Mouse (Mus musculus) C2C12 (cell line): ENCODE measurements at regions not wholly inside any gene's neighbourhood (a gene's known extent, or its start where the extent isn't known, plus 50 kb on each side); places are given as distances from the start of the nearest gene placed in this dataset.

Source experiments
- H3K27me3 ChIP-seq: one replicate; pipeline ENCODE4 v1.6.1; 2011; ENCODE audit not compliant: control insufficient read depth, insufficient read depth, insufficient read length
- H3K36me3 ChIP-seq: one replicate; pipeline ENCODE4 v1.6.1; 2011; ENCODE audit not compliant: control insufficient read depth, insufficient read depth
- H3K4me3 ChIP-seq: one replicate; pipeline ENCODE4 v1.5.1; 2011; ENCODE audit warnings: mild to moderate bottlenecking, control low read depth; ENCODE audit not compliant: poor library complexity, insufficient read depth, severe bottlenecking
- H3K79me2 ChIP-seq: one replicate; pipeline ENCODE4 v1.6.1; 2011; ENCODE audit not compliant: control insufficient read depth, insufficient read depth
- H3K79me3 ChIP-seq: one replicate; pipeline ENCODE4 v1.6.1; 2011; ENCODE audit warnings: low read depth, control low read depth
- H3ac ChIP-seq: one replicate; pipeline ENCODE3; 2011; ENCODE audit warnings: low read depth; ENCODE audit not compliant: control insufficient read depth, insufficient read length
- CEBPB ChIP-seq: IDR thresholded peaks from one replicate; pipeline ENCODE4 v1.6.1; 2011; ENCODE audit warnings: low read depth, mild to moderate bottlenecking, control low read depth, moderate library complexity
- CTCF ChIP-seq: IDR thresholded peaks from one replicate; pipeline ENCODE4 v1.5.1; 2011; ENCODE audit not compliant: control insufficient read depth, insufficient read depth, insufficient read length
- FOSL1 ChIP-seq: IDR thresholded peaks from one replicate; pipeline ENCODE4 v1.8.0; 2011; ENCODE audit warnings: mild to moderate bottlenecking, low read length; ENCODE audit not compliant: poor library complexity, insufficient read depth, severe bottlenecking
- MAX ChIP-seq: IDR thresholded peaks from one replicate; pipeline ENCODE4 v1.6.1; 2011; ENCODE audit warnings: mild to moderate bottlenecking, control low read depth
- MYOD1 ChIP-seq: IDR thresholded peaks from one replicate; pipeline ENCODE4 v1.6.1; 2011; ENCODE audit warnings: low read depth; ENCODE audit not compliant: control insufficient read depth, insufficient read length
- MYOG ChIP-seq: IDR thresholded peaks from one replicate; pipeline ENCODE4 v1.6.1; 2011; ENCODE audit not compliant: control insufficient read depth, insufficient read length; ENCODE audit errors: extremely low read depth
- USF1 ChIP-seq: IDR thresholded peaks from one replicate; pipeline ENCODE4 v1.6.1; 2011; ENCODE audit warnings: low read depth, mild to moderate bottlenecking, control low read depth, moderate library complexity

GRCm38 (mm10) chr13:5272506-5273192, 588.6 kb upstream of the Klf6 start:
- Histone ChIP-seq H3K79me2 (no peaks in the 10 kb centered on the region), H3K36me3 (no peaks in the 10 kb centered on the region), H3K27me3 (no peaks in the 10 kb centered on the region), H3K79me3 (no peaks in the 10 kb centered on the region), H3ac (no peak overlapping the region), H3K4me3 (no peak overlapping the region)
- TF ChIP-seq CEBPB = no peak
- no peak for TF ChIP-seq MYOG
- no peak for TF ChIP-seq FOSL1
- TF ChIP-seq MAX = no peak
- no peak for TF ChIP-seq CTCF
- TF ChIP-seq MYOD1 = no peak
- no peak for TF ChIP-seq USF1

GRCm38 (mm10) chr13:5276564-5276963, 584.7 kb upstream of the Klf6 start:
- TF ChIP-seq MYOG (no peak), MYOD1 (no peak), MAX (no peak), CEBPB (no peak), USF1 (no peak), CTCF (no peak)
- H3K79me2 ChIP-seq = no peaks in the 10 kb centered on the region
- H3ac ChIP-seq = no peak overlapping the region
- H3K36me3 ChIP-seq = no peaks in the 10 kb centered on the region
- no peaks in the 10 kb centered on the region for H3K27me3 ChIP-seq
- no peak overlapping the region for H3K4me3 ChIP-seq
- no peaks in the 10 kb centered on the region for H3K79me3 ChIP-seq

- no peaks in the 10 kb centered on the region for H3K79me3 ChIP-seq
- H3K79me2 ChIP-seq = no peaks in the 10 kb centered on the region
- H3K27me3 ChIP-seq = no peaks in the 10 kb centered on the region
- no peaks in the 10 kb centered on the region for H3K36me3 ChIP-seq
- no peak overlapping the region for H3K4me3 ChIP-seq
- H3ac ChIP-seq = no peak overlapping the region
- TF ChIP-seq MAX (no peak), USF1 (peak; percentile 58)
Observed at GRCm38 (mm10) chr13:5289753-5290449, 571.4 kb upstream of the Klf6 start.

GRCm38 (mm10) chr13:5302141-5302540, 559.1 kb upstream of the Klf6 start:
- Histone ChIP-seq H3K4me3 (no peak overlapping the region), H3K79me2 (no peaks in the 10 kb centered on the region), H3K27me3 (no peaks in the 10 kb centered on the region), H3K79me3 (no peaks in the 10 kb centered on the region), H3K36me3 (no peaks in the 10 kb centered on the region), H3ac (no peak overlapping the region)
- TF ChIP-seq USF1 = no peak
- no peak for TF ChIP-seq MYOG
- no peak for TF ChIP-seq MYOD1
- no peak for TF ChIP-seq MAX
- TF ChIP-seq CTCF = no peak
- TF ChIP-seq CEBPB = no peak
- TF ChIP-seq FOSL1 = no peak

- TF ChIP-seq USF1 (no peak), FOSL1 (no peak), MYOD1 (no peak), MAX (no peak), MYOG (no peak), CTCF (no peak), CEBPB (no peak)
- no peaks in the 10 kb centered on the region for H3K36me3 ChIP-seq
- no peak overlapping the region for H3ac ChIP-seq
- no peak overlapping the region for H3K4me3 ChIP-seq
- H3K27me3 ChIP-seq = no peaks in the 10 kb centered on the region
- H3K79me2 ChIP-seq = no peaks in the 10 kb centered on the region
- no peaks in the 10 kb centered on the region for H3K79me3 ChIP-seq
Observed at GRCm38 (mm10) chr13:5306688-5307087, 554.6 kb upstream of the Klf6 start.

GRCm38 (mm10) chr13:5313297-5313696, 548.0 kb upstream of the Klf6 start:
- Histone ChIP-seq H3K79me2 (no peaks in the 10 kb centered on the region), H3K36me3 (no peaks in the 10 kb centered on the region), H3ac (no peak overlapping the region), H3K4me3 (no peak overlapping the region), H3K27me3 (no peaks in the 10 kb centered on the region), H3K79me3 (no peaks in the 10 kb centered on the region)
- TF ChIP-seq CTCF = no peak
- TF ChIP-seq USF1 = no peak
- TF ChIP-seq CEBPB = no peak
- TF ChIP-seq MAX = no peak
